Mouse (Mus musculus) urinary bladder, adult 2 months (tissue): Measurements from ENCODE around the gene Hoxd13. TPM values are rescaled to one million over a fixed set of nuclear protein-coding genes. Genes with fewer than 3 reads are reported as not detected.

ENCODE experiments used
- DNase-seq: peaks from one replicate; pipeline ENCODE4 v3.0.0; 2022; ENCODE audit warnings: low spot score
- polyA plus RNA-seq: library from polyadenylated mRNA; depleted of rRNA; stranded (reverse); fragments of >200 nt; gene quantifications from 2 replicates; pipeline ENCODE4 v1.2.3, GENCODE M21; 2012

The Hoxd13 gene
- polyA plus RNA-seq, 1 experiment = 15.4 TPM

- DNase-seq = no peak
Measured at GRCm38 (mm10) chr2:74661685-74662084, 6.4 kb upstream of the Hoxd13 start.

DNA sequence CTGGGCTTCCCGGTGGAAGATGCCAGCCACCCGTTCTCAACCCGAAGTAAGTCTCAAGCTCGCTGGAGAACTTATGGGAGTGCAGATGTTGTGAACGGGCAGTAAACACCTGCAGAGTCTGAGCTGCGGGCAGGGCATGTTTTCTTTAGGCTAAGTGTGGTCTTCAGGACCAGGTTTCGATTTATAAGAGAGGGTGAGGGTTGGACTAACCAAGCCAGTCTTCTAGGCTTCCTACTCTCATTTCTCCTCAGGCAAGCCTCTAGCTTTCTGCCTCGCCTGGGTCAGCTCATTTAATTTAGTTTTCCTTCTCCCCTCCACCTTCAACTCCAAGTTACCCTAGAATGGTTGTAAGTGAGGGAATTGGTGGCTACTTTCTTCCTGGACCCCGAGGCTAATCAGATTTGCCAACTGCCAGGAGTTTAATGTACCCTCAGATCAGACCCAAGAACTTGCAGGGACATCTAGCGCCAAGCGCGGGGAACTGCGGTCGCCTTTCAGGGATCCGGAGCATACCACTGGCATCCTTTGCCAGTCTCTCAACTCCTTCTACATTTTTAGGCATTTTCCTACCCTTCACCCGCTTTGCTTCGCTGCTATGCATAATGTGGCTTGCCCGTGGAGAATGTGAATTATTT, 4.7 kb upstream of the Hoxd13 start:
- DNase-seq = no peak

DNA sequence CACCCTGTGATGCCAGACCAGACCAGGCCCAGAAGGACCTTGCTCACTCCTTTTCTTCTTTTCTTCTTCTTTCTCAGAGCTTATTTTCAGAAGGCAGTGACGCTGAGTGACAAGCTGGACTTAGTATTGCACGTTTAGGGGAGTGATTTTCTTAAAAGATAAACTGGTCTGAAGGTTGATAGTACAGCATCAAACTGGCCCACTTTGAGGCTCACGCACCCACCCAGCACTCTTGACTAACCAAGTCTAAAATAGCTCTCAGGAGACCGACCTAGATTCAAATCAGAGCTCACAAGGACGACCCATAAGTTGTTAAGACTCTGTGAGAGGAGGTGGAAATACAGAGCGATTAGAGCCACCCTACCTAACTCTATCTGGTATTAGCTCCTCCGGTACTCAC, 1.7 kb upstream of the Hoxd13 start:
- no peak for DNase-seq

DNA sequence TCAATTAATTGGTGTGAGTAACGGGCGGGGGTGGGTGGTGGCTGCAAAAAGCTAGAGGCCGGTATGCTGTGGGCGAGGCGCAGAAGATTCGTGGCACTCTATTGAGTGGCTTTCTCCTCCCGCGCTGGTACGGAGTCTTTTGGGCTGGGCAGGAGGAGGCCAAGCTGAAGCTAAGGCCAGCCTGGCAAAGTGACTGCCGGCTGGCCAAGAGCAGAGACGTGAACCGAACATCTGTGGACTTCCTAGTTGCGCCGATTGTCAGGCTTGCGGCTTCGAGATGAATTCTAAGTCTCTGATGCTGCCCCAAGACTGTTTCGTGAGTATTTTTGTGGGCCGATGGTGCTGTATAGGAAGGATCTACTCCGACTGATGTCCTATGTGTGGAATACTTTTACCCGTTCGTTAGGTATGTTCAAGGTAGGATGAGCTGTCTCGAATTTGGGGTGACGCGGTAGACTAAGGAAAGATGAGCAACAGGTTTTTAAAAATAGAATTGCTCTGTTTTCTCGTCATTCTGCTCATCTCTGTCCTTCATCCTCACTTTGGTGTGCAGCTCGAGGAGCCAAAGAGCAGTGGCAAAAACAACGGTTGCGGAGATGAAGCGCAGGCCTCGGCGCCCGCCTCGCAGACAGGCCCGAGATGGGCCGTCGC, 794 bp upstream of the Hoxd13 start:
- no peak for DNase-seq

DNA sequence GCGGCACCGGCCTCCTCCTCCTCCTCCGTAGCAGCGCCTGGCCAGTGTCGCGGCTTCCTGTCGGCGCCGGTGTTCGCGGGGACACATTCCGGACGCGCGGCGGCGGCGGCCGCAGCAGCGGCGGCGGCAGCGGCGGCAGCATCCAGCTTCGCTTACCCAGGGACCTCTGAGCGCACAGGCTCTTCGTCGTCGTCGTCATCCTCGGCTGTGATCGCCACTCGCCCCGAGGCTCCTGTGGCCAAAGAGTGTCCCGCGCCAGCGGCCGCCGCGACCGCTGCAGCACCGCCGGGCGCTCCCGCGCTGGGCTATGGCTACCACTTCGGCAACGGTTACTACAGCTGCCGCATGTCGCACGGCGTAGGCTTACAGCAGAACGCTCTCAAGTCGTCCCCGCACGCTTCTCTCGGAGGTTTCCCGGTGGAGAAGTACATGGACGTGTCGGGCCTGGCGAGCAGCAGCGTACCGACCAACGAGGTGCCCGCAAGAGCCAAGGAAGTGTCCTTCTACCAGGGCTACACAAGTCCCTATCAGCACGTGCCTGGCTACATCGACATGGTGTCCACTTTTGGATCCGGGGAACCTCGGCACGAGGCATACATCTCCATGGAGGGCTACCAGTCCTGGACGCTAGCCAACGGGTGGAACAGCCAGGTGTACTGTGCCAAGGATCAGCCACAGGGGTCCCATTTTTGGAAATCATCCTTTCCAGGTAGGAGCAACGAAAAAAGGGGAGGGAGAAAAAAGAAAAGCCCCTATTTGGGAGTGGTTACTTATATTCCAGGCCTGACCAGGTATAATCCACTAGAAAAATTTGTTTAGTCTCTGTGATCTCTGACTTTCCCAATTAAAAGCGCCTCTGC, 490 bp downstream of the Hoxd13 start:
- no peak for DNase-seq

DNA sequence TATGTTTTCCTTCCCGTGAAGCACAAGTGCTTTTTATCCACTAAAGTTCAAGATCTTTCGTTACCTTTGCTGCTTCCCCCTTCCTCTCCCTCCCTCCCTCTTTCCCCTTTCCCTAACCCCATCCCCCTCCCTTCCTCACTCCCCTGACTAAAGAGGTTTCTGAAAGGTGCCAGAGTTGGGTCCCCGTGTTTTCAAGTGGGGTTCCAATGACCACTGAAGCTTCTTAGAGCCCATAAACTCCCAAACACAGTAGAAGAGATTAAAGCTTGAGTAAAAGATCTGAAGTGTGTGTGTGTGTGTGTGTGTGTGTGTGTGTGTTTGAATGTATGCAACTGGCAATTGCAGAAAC, 1.1 kb downstream of the Hoxd13 start:
- no peak for DNase-seq

DNA sequence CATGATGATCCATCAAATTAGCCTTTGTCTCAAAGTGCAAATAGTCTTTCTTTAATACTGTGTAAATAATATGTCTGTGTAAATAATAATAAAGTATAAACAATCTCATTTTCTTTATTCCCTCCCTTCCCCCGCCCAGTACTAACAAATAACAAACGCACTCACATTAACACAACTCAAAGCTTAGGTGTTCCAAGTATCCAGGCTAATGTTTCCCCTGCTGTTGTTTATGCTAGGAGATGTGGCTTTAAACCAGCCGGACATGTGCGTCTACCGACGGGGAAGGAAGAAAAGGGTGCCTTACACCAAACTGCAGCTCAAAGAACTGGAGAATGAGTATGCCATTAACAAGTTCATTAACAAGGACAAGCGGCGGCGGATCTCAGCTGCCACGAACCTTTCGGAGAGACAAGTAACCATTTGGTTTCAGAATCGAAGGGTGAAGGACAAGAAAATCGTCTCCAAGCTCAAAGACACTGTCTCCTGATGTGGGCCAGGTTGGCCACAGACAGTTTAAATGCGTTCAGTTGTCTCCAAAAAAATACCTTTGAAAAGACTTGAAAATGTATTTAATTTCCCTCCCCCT, 1.6 kb downstream of the Hoxd13 start:
- DNase-seq = no peak

- no peak for DNase-seq
Measured at GRCm38 (mm10) chr2:74670632-74671188, 2.6 kb downstream of the Hoxd13 start.

DNA sequence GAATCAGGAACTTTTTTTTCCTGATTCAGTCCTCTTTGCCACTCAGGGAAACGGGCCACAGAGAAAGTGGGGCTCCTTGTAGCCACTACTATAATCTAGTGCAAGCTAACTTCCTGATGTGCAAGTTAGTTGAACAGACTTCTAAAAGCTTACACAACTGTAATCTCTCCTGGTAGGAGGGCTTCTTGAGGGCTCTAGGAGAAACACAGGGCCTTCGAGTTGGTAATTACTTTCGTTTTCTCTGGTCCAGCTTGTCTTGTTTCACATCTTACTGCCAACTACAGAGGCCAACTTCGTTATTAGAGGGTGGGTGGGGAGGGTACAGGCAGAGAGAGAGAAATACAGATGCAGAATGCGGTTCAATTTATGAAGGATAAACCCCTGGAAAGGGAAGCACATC, 3.7 kb downstream of the Hoxd13 start:
- no peak for DNase-seq

DNA sequence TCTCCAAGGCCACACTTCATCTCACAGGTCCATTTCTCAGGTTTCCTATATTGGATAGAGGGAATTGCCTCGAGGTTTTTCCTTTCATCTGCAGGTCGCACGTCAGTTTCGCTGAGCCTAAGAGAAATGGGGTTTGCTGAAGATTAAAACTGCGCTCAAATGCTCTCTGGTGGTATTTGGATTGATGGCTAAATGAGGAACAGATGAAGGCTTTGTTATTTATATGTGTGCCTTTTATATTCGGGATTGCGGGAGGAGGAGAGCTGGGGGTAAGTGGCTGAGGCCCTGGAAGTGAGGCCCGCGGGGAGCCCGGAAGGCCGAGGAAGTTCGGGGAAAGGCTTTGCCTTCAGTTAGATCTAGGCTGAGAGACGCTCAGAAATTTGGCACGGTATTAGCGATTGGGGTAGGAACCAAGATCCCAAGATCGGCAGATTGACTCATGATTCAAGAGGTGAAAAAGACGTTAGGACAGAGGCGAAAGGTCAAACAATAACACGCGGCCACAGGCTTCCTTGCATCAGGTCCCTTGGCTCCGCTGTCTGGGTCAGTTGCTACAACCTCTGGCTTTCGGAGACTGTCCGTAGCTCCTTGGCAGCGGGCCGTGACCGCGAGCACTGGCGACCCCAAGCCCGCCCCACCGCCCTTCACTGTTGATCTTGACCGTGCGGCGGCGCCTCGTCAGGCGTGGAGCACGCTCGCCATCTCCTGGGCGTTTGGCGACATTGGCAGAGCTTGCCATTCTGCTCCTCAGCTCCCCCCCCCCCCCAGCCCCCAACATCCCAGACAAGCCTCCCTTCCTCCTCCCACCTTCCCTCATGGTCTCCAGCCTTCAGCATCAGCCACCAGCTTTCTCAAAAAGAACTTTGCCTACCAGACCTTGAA, 4.6 kb downstream of the Hoxd13 start:
- peak; percentile 51 for DNase-seq

DNA sequence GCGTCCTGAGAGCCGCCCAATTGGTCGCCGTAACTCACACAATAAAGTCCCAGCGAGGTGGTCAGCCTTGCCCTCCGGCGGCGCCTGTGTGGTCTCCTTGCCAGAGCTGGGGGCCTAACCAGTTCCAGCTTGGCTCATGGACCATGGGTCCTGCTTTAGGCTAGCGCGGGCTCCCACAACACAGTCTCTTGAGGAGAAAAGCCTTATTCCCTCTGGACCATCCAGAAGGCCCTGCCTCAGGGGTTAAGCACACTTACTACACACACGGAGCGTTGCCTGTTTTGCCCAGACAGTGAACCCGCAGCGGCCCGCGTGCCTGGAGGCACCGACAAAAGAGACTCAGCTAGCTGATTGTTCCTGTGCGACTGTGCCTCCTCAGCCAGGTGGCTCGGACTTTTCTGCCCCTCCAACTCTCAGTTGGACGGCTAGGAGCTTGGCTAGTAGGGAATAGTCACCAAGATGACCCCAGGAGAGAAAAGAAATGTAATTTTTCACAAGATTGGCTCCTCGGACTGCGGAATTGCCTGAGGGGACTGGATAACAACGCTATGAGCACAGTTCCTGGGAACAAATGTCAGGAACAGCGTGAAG, 5.8 kb downstream of the Hoxd13 start:
- DNase-seq = no peak

DNA sequence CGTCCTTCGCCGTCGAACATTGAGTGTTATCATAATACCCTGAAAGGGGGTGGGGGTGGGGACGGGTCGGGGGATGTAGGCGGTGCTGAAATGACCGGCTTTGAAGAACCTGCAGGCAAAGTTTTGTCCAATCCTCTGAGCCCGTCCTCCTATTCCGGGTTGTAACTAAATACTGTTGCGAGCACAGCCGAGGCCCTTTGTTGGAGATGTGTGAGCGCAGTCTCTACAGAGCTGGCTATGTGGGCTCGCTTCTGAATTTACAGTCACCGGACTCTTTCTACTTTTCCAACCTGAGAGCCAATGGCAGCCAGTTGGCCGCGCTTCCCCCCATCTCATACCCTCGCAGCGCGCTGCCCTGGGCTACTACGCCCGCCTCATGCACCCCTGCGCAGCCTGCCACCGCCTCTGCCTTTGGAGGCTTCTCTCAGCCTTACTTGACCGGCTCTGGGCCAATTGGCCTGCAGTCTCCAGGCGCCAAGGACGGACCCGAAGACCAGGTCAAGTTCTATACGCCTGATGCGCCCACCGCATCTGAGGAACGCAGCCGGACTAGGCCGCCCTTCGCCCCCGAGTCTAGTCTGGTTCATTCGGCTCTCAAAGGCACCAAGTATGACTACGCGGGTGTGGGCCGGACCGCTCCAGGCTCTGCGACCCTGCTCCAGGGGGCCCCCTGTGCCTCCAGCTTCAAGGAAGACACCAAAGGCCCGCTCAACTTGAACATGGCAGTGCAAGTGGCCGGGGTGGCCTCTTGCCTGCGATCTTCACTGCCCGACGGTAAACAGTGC, 7.0 kb downstream of the Hoxd13 start, which contains the start of gene Hoxd12:
Gene Hoxd12, plus strand, starts transcription at position 133 of the 785 bp plus-strand sequence.
- DNase-seq = no peak

DNA sequence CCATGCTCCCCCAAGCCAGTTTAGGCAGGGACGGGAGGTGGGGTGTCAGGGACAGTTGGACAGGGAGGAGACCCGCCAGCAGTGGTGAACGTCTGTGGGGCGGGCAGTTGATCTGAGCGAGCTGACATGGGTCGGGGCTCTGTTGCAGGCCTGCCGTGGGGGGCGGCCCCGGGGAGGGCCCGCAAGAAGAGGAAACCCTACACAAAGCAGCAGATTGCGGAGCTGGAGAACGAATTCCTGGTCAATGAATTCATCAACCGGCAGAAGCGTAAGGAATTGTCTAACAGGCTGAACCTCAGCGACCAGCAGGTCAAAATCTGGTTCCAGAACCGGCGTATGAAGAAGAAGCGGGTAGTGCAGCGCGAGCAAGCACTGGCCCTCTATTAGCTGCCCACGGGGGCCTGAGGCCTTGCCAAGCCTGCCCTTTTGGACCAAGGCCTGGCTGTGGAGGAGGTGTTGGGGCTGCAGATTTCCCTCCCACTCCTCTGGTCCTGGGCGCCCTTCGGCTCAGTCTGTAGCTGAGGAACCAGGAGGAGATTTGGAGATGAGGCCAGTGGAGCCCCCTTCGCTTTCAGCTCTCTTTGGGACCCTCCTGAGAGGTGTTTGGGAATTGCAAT, 7.7 kb downstream of the Hoxd13 start:
- no peak for DNase-seq

DNA sequence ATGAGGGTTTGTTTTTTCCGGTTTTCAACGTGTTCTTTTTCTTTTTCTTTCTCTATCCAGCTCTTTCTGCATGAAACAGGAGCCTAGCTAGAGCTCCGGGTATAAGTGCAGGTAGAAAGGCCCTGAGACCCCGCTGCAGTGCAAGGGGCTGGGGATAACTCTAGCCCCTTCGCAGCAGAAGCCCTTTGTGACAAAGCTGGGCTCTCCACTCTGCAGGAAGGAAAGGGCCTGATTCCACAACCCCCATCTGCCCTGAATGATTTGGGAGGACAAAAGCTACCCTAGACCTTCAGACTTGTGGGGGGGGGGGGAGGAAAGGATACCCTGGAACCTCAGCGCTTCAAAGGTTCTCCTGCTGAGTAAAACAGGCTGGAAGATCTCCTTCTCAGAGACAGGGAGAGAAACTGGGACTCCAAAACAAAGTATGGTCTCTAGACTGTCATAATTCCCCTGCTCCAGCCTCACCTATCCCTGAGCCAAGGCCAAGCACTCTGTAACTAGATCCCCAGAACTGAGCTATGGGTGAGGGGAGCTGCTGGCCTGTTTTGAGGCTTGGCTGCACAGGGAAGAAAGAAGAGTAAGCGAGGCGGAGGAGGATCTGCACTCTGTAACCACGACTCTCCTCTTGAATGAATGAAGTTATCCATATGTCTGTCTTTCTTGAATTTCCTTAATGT, 8.4 kb downstream of the Hoxd13 start:
- DNase-seq = no peak

DNA sequence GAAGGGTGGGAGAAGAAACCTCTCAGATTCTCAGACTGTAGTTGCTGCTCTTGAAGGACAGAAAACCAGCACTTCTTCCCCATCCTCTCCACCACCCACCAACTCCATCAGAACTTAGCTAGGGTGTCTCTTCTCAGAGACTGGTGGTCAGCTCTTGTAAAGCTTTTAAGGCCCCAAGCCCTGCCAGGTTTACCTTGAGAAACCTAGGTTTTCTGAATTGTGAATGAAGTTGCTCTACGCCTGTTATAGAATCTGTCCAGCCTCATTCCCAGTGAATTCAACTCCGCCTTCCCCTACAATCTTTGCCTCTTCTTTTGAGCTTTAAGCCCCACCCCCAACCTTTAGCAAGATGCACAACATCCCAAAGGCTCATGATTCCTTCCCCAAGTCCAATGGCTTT, 9.0 kb downstream of the Hoxd13 start:
- no peak for DNase-seq

GRCm38 (mm10) chr2:74678891-74679595, 10.9 kb downstream of the Hoxd13 start, which contains the start of gene Hoxd11:
Hoxd11 (plus strand) TSS chr2:74679557.
- no peak for DNase-seq

DNA sequence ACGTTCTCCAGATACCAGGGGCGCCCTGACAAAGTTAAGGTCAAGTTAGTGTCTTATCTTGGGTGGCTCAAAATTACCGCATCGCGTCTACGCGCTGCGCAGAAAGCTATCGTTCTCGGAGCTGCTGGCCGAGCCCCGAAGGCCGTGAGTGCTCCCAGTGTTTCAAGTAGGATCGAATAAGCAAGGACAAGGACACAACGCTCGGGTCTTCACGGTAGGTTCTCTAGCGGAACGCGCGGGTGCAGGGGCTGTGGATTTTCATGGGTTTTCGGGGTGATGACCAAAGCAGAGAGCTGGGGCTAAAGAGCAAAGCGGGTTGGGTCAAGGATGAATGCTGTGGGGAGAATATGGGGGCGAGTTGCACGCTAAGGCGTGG, 11.5 kb downstream of the Hoxd13 start:
- peak; percentile 34 for DNase-seq

GRCm38 (mm10) chr2:74679980-74680379, 11.9 kb downstream of the Hoxd13 start:
- no peak for DNase-seq
